Mouse (Mus musculus) cortical plate, adult 2 months (tissue): ENCODE results near the gene Srxn1.

Source experiments
- CTCF ChIP-seq: fragments of 200-500 bp; IDR thresholded peaks from 2 replicates; pipeline ENCODE4 v1.5.1; 2011; ENCODE audit warnings: mild to moderate bottlenecking, control low read depth, low read length; ENCODE audit not compliant: insufficient read depth; ENCODE audit errors: extremely low read depth
- POLR2A ChIP-seq: fragments of 200-500 bp; IDR thresholded peaks from 2 replicates; pipeline ENCODE4 v1.6.1; 2011; ENCODE audit warnings: mild to moderate bottlenecking, low read length, control low read depth; ENCODE audit not compliant: insufficient read depth; ENCODE audit errors: extremely low read depth

GRCm38 (mm10) chr2:152132691-152133090 lies 27.4 kb downstream of the Srxn1 start:
- TF ChIP-seq CTCF (no peak), POLR2A (no peak)
